Comparison of ENCODE assay signal across 8 mouse cellular contexts in genomic region chr16:94995542-94996131, GRCm38 (mm10). TPM values are rescaled to one million over a fixed set of nuclear protein-coding genes. Genes with fewer than 3 reads are reported as not detected.
DNase-seq lines count a peak whose midpoint lies in the region; ATAC-seq lines count a peak whose summit lies in the region.

No protein-coding gene starts in this region.

- no peak for ATAC-seq in midbrain, embryonic 14.5 days (ENCODE audit: low FRiP score, low TSS enrichment)
- ATAC-seq in CD4-positive, CD25-positive, alpha-beta regulatory T cell, adult 4 months: no peak

- H3K9ac ChIP-seq in midbrain, embryonic 14.5 days (replicated peaks; ENCODE audit: low read length): no peak overlapping the region; the same call in 1 of the 2 replicates

- peak overlapping the region; percentile 6; the same call in 1 of the 2 replicates for H3K4me3 ChIP-seq in forebrain, embryonic 10.5 days
- peak overlapping the region; percentile 59 for H3K4me3 ChIP-seq in midbrain, embryonic 14.5 days (replicated peaks; ENCODE audit: low read depth, low read length)

- H3K36me3 ChIP-seq in forebrain, embryonic 10.5 days (replicated peaks): no peaks in the 10 kb centered on the region
- no peaks in the 10 kb centered on the region for H3K36me3 ChIP-seq in midbrain, embryonic 14.5 days (ENCODE audit: control insufficient read depth, insufficient read depth, low read length)

- DNase-seq in layer of hippocampus, adult 11-12 months (ENCODE audit: low spot score): peak; percentile 42
- no peak for DNase-seq in layer of hippocampus, adult 9-10 months (ENCODE audit: low spot score)
- peak; percentile 13 for DNase-seq in adrenal gland, postnatal 25 days
- peak; percentile 64 for DNase-seq in forebrain, embryonic 10.5 days (ENCODE audit: extremely low spot score, low spot score)
- peak; percentile 68 for DNase-seq in kidney, postnatal 10 days
- DNase-seq in midbrain, embryonic 14.5 days: peak; percentile 64
- DNase-seq in thymus, adult 18-20 months: no peak

- peaks cover 43% of the 10 kb centered on the region for H3K4me1 ChIP-seq in forebrain, embryonic 10.5 days
- H3K4me1 ChIP-seq in midbrain, embryonic 14.5 days (ENCODE audit: control insufficient read depth, insufficient read depth, low read length): peaks cover 26% of the 10 kb centered on the region

- H3K27ac ChIP-seq in forebrain, embryonic 10.5 days: no peak overlapping the region
- H3K27ac ChIP-seq in midbrain, embryonic 14.5 days (replicated peaks; ENCODE audit: low read depth, low read length): no peak overlapping the region

- H3K9me3 ChIP-seq in forebrain, embryonic 10.5 days: no peaks in the 10 kb centered on the region
- H3K9me3 ChIP-seq in midbrain, embryonic 14.5 days (ENCODE audit: control insufficient read depth, low read length): no peaks in the 10 kb centered on the region

- H3K4me2 ChIP-seq in midbrain, embryonic 14.5 days (ENCODE audit: low read length): peak overlapping the region; percentile 86

- 10% methylated on average over 13 of the region's 13 CpGs for WGBS in forebrain, embryonic 10.5 days
- 11% methylated on average over 13 of the region's 13 CpGs for WGBS in midbrain, embryonic 14.5 days

- H3K27me3 ChIP-seq in forebrain, embryonic 10.5 days (ENCODE audit: poor library complexity, severe bottlenecking): peaks cover 37% of the 10 kb centered on the region
- peaks cover 10% of the 10 kb centered on the region; the same call in 1 of the 2 replicates for H3K27me3 ChIP-seq in midbrain, embryonic 14.5 days (ENCODE audit: control insufficient read depth, insufficient read depth, low read length)

RNA-seq across cellular contexts. Expression of gene Kcnj6, which starts 1.9 kb away (rescaled TPM):
- 1.1 and 1.2 TPM in 2 replicates for total RNA-seq in adrenal gland, postnatal 25 days (2021)
- 0.22 TPM in 1 of 2 replicates, not detected in the other for polyA plus RNA-seq in forebrain, embryonic 10.5 days (2016; fragmentation: Nextera tagmentation; extraction: Ambion mirVana)
- 3.3 and 4.6 TPM in 2 replicates for polyA plus RNA-seq in midbrain, embryonic 14.5 days (2014; fragmentation: Nextera tagmentation; extraction: Ambion mirVana)
- polyA plus RNA-seq in CD4-positive, CD25-positive, alpha-beta regulatory T cell, adult 4 months (2017; shearing (Covaris generic)): not detected

Comparison
In these comparisons a context has a peak if more than half of its experiments do, and no peak if none do; other contexts are left out.
1. DNase-seq: peak in layer of hippocampus, adult 11-12 months (single experiment), adrenal gland, postnatal 25 days (single experiment), forebrain, embryonic 10.5 days (single experiment), kidney, postnatal 10 days (single experiment) and midbrain, embryonic 14.5 days (single experiment); none in layer of hippocampus, adult 9-10 months (single experiment) and thymus, adult 18-20 months (0 of 2).